Mouse (Mus musculus): ENCODE measurements around the gene Dgcr8. TPM values are rescaled to one million over a fixed set of nuclear protein-coding genes. Genes with fewer than 3 reads are reported as not detected.

Gene Dgcr8
- total RNA-seq, 1 experiment, result 65.7 TPM

GRCm38 (mm10) chr16:18253866-18254265 lies 35.2 kb downstream of the Dgcr8 start:
- DNase-seq (ENCODE audit: low read depth, low spot score), result no peak
- in situ Hi-C loops (cut with MboI; ENCODE audit: low sequenced_read_pairs in 2 of 2, unreplicated experiment in 2 of 2), result no loop called here
- H3K36me3 ChIP-seq (ENCODE audit: control insufficient read depth, insufficient read depth, low read length, poor library complexity, severe bottlenecking), result peaks cover 56% of the 10 kb centered on the region
- no peaks in the 10 kb centered on the region for H3K9me3 ChIP-seq (ENCODE audit: control insufficient read depth, insufficient read depth, low read depth, low read length)
- TF ChIP-seq ZNF384 (IDR thresholded peaks at IDR 0.05; ENCODE audit: low read depth, low read length) (no peak), ZC3H11A (IDR thresholded peaks at IDR 0.05; ENCODE audit: borderline replicate concordance, low read depth, low read length) (no peak), CHD2 (IDR thresholded peaks at IDR 0.05; ENCODE audit: low read depth, low read length) (no peak), MAFK (IDR thresholded peaks at IDR 0.05; ENCODE audit: insufficient read depth, low read depth, low read length) (no peak), HCFC1 (IDR thresholded peaks at IDR 0.05; ENCODE audit: borderline replicate concordance, insufficient read depth, low read length) (no peak)
- H3K9ac ChIP-seq (ENCODE audit: insufficient read depth, low read depth, low read length, poor library complexity, severe bottlenecking), result no peak overlapping the region
- H3K4me3 ChIP-seq (ENCODE audit: insufficient read depth in 1 of 2, low read depth in 1 of 2, low read length in 2 of 2, poor library complexity in 1 of 2, severe bottlenecking in 1 of 2), result no peak overlapping the region
- H3K27ac ChIP-seq (ENCODE audit: insufficient read depth, low read depth, low read length, poor library complexity, severe bottlenecking), result no peak overlapping the region
- peaks cover 3 to 8% of the 10 kb centered on the region in 2 experiments; a peak in 3 of 4 replicates for H3K4me1 ChIP-seq (ENCODE audit: control insufficient read depth in 2 of 2, insufficient read depth in 2 of 2, low read length in 2 of 2, poor library complexity in 1 of 2)

GRCm38 (mm10) chr16:18252736-18253135 lies 36.3 kb downstream of the Dgcr8 start:
- Histone ChIP-seq H3K27ac (ENCODE audit: insufficient read depth, low read depth, low read length, poor library complexity, severe bottlenecking) (no peak overlapping the region), H3K9me3 (ENCODE audit: control insufficient read depth, insufficient read depth, low read depth, low read length) (no peaks in the 10 kb centered on the region), H3K36me3 (ENCODE audit: control insufficient read depth, insufficient read depth, low read length, poor library complexity, severe bottlenecking) (peaks cover 47% of the 10 kb centered on the region), H3K4me1 (ENCODE audit: control insufficient read depth in 2 of 2, insufficient read depth in 2 of 2, low read length in 2 of 2, poor library complexity in 1 of 2) (peaks cover 3 to 8% of the 10 kb centered on the region in 2 experiments; a peak in 3 of 4 replicates), H3K9ac (ENCODE audit: insufficient read depth, low read depth, low read length, poor library complexity, severe bottlenecking) (no peak overlapping the region), H3K4me3 (ENCODE audit: insufficient read depth in 1 of 2, low read depth in 1 of 2, low read length in 2 of 2, poor library complexity in 1 of 2, severe bottlenecking in 1 of 2) (no peak overlapping the region)
- in situ Hi-C loops (cut with MboI; ENCODE audit: low sequenced_read_pairs in 2 of 2, unreplicated experiment in 2 of 2), result no loop called here
- DNase-seq (ENCODE audit: low read depth, low spot score), result no peak
- TF ChIP-seq HCFC1 (IDR thresholded peaks at IDR 0.05; ENCODE audit: borderline replicate concordance, insufficient read depth, low read length), result no peak
- TF ChIP-seq MAFK (IDR thresholded peaks at IDR 0.05; ENCODE audit: insufficient read depth, low read depth, low read length), result no peak
- TF ChIP-seq ZC3H11A (IDR thresholded peaks at IDR 0.05; ENCODE audit: borderline replicate concordance, low read depth, low read length), result no peak
- TF ChIP-seq ZNF384 (IDR thresholded peaks at IDR 0.05; ENCODE audit: low read depth, low read length), result no peak
- TF ChIP-seq CHD2 (IDR thresholded peaks at IDR 0.05; ENCODE audit: low read depth, low read length), result no peak

DNA sequence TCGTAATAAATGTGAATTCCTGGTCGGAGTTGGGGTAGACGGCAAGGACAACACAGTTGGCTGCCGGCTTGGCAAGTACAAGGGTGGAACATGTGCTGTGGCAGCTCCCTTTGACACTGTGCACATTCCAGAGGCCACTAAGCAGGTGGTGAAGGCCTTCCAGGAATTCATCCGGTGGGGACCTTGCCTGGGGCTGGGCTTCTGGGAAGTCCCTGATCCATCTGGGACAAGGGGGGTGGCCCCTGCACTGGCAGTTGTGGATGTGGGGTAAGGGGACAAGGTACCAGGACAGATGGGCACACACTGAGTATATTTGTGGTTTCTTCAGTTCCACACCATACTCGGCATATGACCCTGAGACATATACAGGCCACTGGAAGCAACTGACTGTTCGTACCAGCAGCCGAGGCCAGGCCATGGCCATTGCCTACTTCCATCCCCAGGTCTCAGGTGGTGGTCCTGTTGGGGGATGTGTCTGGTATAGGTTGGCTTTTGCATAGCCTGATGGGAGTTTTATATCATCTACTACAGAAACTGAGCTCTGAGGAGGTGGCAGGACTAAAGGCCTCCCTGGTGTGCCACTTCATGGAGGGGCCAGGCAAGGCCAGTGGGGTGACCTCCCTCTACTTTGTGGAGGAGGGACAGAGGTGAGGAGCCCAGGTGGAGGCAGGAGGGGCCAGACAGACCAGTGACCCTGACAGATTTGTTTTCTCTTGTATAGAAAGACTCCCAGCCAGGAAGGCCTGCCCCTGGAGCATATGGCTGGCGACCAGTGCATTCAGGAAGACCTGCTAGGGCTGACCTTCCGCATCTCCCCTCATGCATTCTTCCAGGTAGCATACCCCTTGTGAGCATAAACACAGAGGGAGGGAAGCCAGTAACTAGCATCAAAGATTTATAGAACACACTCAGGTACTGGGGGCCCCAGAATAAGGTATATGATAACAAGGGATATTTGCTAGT lies 37.9 kb downstream of the Dgcr8 start:
- in situ Hi-C loops (cut with MboI; ENCODE audit: low sequenced_read_pairs in 2 of 2, unreplicated experiment in 2 of 2), result no loop called here
- H3K36me3 ChIP-seq (ENCODE audit: control insufficient read depth, insufficient read depth, low read length, poor library complexity, severe bottlenecking), result peaks cover 44% of the 10 kb centered on the region
- 0 out of 2 replicates have a peak overlapping the region, but pooled peaks have one; percentile 7 for H3K27ac ChIP-seq (ENCODE audit: insufficient read depth, low read depth, low read length, poor library complexity, severe bottlenecking)
- H3K9me3 ChIP-seq (ENCODE audit: control insufficient read depth, insufficient read depth, low read depth, low read length), result no peaks in the 10 kb centered on the region
- peak overlapping the region; percentile 21; the same call in 1 of the 2 replicates for H3K9ac ChIP-seq (ENCODE audit: insufficient read depth, low read depth, low read length, poor library complexity, severe bottlenecking)
- no peak for TF ChIP-seq CHD2 (IDR thresholded peaks at IDR 0.05; ENCODE audit: low read depth, low read length)
- TF ChIP-seq HCFC1 (IDR thresholded peaks at IDR 0.05; ENCODE audit: borderline replicate concordance, insufficient read depth, low read length), result no peak
- no peak for TF ChIP-seq ZC3H11A (IDR thresholded peaks at IDR 0.05; ENCODE audit: borderline replicate concordance, low read depth, low read length)
- no peak for TF ChIP-seq MAFK (IDR thresholded peaks at IDR 0.05; ENCODE audit: insufficient read depth, low read depth, low read length)
- TF ChIP-seq ZNF384 (IDR thresholded peaks at IDR 0.05; ENCODE audit: low read depth, low read length), result no peak
- DNase-seq (ENCODE audit: low read depth, low spot score), result no peak
- H3K4me3 ChIP-seq (ENCODE audit: insufficient read depth in 1 of 2, low read depth in 1 of 2, low read length in 2 of 2, poor library complexity in 1 of 2, severe bottlenecking in 1 of 2), result no peak overlapping the region
- H3K4me1 ChIP-seq (ENCODE audit: control insufficient read depth in 2 of 2, insufficient read depth in 2 of 2, low read length in 2 of 2, poor library complexity in 1 of 2), result peaks cover 3 to 12% of the 10 kb centered on the region in 2 experiments

DNA sequence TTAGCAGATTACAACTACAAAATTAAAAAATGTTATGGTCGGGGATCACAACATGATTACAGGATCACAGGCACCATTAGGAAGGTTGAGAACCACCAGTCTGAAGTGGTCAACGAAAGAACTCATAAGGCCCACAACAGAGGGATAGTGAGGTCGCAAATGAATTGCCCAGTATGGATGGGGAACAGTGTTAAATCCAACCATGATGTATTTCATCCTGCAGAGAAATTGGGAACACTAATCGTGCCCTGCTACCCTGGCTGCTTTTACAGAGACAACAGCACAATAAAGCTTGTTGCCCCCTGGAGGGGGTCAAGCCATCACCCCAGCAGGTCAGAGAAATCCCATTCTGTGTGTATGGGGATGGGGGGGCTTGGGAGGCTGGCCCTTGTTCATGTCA lies 38.8 kb downstream of the Dgcr8 start:
- Histone ChIP-seq H3K36me3 (ENCODE audit: control insufficient read depth, insufficient read depth, low read length, poor library complexity, severe bottlenecking) (peaks cover 46% of the 10 kb centered on the region), H3K9ac (ENCODE audit: insufficient read depth, low read depth, low read length, poor library complexity, severe bottlenecking) (peak overlapping the region; percentile 7; the same call in 1 of the 2 replicates), H3K27ac (ENCODE audit: insufficient read depth, low read depth, low read length, poor library complexity, severe bottlenecking) (no peak overlapping the region), H3K4me1 (ENCODE audit: control insufficient read depth in 2 of 2, insufficient read depth in 2 of 2, low read length in 2 of 2, poor library complexity in 1 of 2) (peaks cover 3 to 16% of the 10 kb centered on the region in 2 experiments), H3K9me3 (ENCODE audit: control insufficient read depth, insufficient read depth, low read depth, low read length) (no peaks in the 10 kb centered on the region), H3K4me3 (ENCODE audit: insufficient read depth in 1 of 2, low read depth in 1 of 2, low read length in 2 of 2, poor library complexity in 1 of 2, severe bottlenecking in 1 of 2) (peak overlapping the region in 1 of 2 experiments; percentile 82; a peak in 1 of 4 replicates)
- no peak for DNase-seq (ENCODE audit: low read depth, low spot score)
- TF ChIP-seq ZC3H11A (IDR thresholded peaks at IDR 0.05; ENCODE audit: borderline replicate concordance, low read depth, low read length) (no peak), MAFK (IDR thresholded peaks at IDR 0.05; ENCODE audit: insufficient read depth, low read depth, low read length) (no peak), HCFC1 (IDR thresholded peaks at IDR 0.05; ENCODE audit: borderline replicate concordance, insufficient read depth, low read length) (no peak), CHD2 (IDR thresholded peaks at IDR 0.05; ENCODE audit: low read depth, low read length) (no peak), ZNF384 (IDR thresholded peaks at IDR 0.05; ENCODE audit: low read depth, low read length) (no peak)
- in situ Hi-C loops (cut with MboI; ENCODE audit: low sequenced_read_pairs in 2 of 2, unreplicated experiment in 2 of 2), result no loop called here

Measured in ES-E14 (cell line).